Mouse (Mus musculus) central nervous system, embryonic 11.5 days (tissue): ENCODE measurements around the gene Xlr5b. TPM values are rescaled to one million over a fixed set of nuclear protein-coding genes. Genes with fewer than 3 reads are reported as not detected.

Experiments used
- polyA plus RNA-seq: library from polyadenylated mRNA; depleted of rRNA; stranded (reverse); fragments of >200 nt; gene quantifications from 2 replicates; pipeline ENCODE4 v1.2.3, GENCODE M21; 2012; rRNA removed

The Xlr5b gene
- polyA plus RNA-seq = not detected in 2 replicates

DNA sequence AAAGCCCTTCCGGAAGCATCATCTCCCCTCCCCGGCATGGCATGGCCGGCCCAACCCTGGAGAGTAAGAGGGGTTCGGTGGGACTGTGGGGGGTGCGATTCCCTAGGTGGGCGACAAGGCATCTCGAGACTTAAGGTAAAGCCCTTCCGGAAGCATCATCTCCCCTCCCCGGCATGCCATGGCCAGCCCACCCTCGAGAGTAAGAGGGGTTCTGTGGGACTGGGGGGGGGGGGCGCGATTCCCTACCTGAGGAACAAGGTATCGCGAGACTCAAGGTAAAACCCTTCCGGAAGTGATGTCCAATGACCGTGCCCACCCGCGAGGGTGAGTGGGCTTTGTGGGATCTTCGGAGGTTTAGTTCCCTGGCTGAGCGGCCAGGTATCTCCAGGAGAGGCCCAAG, at the start of gene Xlr5b:
Gene Xlr5b, plus strand, starts transcription at position 301 of the 400 bp plus-strand sequence.

DNA sequence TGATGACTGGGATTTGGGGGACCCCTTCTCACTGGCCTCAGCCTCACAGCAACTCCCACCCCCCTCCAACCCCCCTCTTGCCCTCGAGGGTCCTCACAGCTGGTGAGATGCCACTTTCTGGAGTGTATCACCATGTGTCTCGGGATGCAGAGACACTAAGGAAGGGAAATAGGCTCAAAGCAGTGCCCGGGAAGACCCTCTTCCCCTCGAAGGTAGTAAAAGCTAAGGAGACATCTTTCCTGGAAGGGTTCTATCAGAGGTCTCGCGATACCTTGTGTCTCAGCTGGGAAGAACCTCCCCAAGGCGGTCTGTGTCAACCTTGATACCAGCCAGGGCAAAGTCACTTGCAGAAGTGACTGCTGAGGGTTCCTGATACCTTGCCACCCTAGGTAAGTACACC, 31.8 kb upstream of the Xlr5b start, which contains the start of gene Gm14685:
Gene Gm14685, plus strand, starts transcription at position 301 of the 400 bp plus-strand sequence.

DNA sequence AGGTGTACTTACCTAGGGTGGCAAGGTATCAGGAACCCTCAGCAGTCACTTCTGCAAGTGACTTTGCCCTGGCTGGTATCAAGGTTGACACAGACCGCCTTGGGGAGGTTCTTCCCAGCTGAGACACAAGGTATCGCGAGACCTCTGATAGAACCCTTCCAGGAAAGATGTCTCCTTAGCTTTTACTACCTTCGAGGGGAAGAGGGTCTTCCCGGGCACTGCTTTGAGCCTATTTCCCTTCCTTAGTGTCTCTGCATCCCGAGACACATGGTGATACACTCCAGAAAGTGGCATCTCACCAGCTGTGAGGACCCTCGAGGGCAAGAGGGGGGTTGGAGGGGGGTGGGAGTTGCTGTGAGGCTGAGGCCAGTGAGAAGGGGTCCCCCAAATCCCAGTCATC, 754 bp downstream of the Xlr5b start, which contains the start of gene DXBay18:
Gene DXBay18, minus strand, starts transcription at position 101 of the 400 bp plus-strand sequence.

DNA sequence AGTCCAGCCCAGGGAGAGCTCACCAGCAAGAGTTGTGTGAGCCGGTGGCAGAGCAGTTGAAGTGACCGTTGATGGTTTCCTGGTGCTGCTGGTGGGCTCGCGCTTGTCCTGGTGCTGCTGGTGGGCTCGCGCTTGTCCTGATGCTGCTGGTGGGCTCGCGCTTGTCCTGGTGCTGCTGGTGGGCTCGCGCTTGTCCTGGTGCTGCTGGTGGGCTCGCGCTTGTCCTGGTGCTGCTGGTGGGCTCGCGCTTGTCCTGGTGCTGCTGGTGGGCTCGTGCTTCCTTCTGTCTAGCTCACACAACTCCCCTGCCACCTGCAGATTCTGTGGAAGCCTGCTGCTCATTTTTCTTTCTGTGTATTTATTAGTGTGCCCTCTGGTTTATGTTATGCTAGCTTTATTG, 28.3 kb downstream of the Xlr5b start, which contains the start of gene Spin2d:
Gene Spin2d, minus strand, starts transcription at position 101 of the 400 bp plus-strand sequence.

DNA sequence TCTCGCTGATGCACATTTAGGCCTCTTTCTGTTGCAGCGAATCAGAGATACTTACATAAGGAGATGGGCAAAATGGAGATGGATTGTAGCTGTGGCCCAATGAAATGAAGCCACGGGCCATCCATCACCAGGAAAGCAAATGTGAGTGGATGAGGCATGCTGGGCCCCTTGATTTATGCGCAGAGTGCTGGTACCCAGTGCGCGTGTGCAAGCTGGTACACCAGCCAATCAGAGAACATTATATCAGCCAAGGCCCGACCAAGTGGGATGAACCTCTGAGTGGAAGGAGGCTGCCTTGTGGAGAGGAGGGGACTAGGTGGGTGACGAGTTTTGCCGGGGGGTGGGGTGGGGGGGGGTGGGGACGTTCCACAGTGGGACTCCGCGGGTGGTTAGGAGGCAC, 43.3 kb downstream of the Xlr5b start, which contains the start of gene Xlr3b:
Gene Xlr3b, plus strand, starts transcription at position 274 of the 400 bp plus-strand sequence.

Other genes starting within 250 kb of the Xlr5b start
- 51.8 and 79.7 TPM in 2 replicates for gene Cetn2, start 230.4 kb upstream of the Xlr5b start, polyA plus RNA-seq
- 29.0 and 46.0 TPM in 2 replicates for gene Nsdhl, start 230.2 kb upstream of the Xlr5b start, polyA plus RNA-seq
- 2.4 and 4.9 TPM in 2 replicates for gene Zfp185, start 161.5 kb upstream of the Xlr5b start, polyA plus RNA-seq
- gene Pnma5, start 111.7 kb upstream of the Xlr5b start, polyA plus RNA-seq = 0.04 TPM in 2 replicates
- gene Pnma3, start 84.0 kb upstream of the Xlr5b start, polyA plus RNA-seq = 2.8 and 3.4 TPM in 2 replicates
- gene Xlr4a, start 66.3 kb upstream of the Xlr5b start, polyA plus RNA-seq = 0.71 and 2.6 TPM in 2 replicates
- 1.7 and 3.5 TPM in 2 replicates for gene Xlr3a, start 51.7 kb upstream of the Xlr5b start, polyA plus RNA-seq
- gene Gm14685, start 31.7 kb upstream of the Xlr5b start, polyA plus RNA-seq = 0.16 and 0.46 TPM in 2 replicates
- 0.04 TPM in 1 of 2 replicates, not detected in the other for gene DXBay18, start 654 bp downstream of the Xlr5b start, polyA plus RNA-seq
- not detected in 2 replicates for gene Spin2d, start 28.2 kb downstream of the Xlr5b start, polyA plus RNA-seq
- 9.6 and 11.1 TPM in 2 replicates for gene Xlr3b, start 43.4 kb downstream of the Xlr5b start, polyA plus RNA-seq
- 0.48 and 0.92 TPM in 2 replicates for gene Xlr4b, start 65.5 kb downstream of the Xlr5b start, polyA plus RNA-seq
- gene F8a, start 79.5 kb downstream of the Xlr5b start, polyA plus RNA-seq = 6.0 and 6.8 TPM in 2 replicates
- 0.78 TPM in 1 of 2 replicates, not detected in the other for gene Xlr4c, start 94.3 kb downstream of the Xlr5b start, polyA plus RNA-seq
- gene Xlr3c, start 116.6 kb downstream of the Xlr5b start, polyA plus RNA-seq = 0.06 and 0.14 TPM in 2 replicates
- gene Xlr5a, start 144.2 kb downstream of the Xlr5b start, polyA plus RNA-seq = 0.05 TPM in 1 of 2 replicates, not detected in the other
- gene Xlr5c, start 144.2 kb downstream of the Xlr5b start, polyA plus RNA-seq = not detected in 2 replicates
- gene Gm45015, start 188.0 kb downstream of the Xlr5b start, polyA plus RNA-seq = not detected in 2 replicates
- gene Zfp275, start 193.8 kb downstream of the Xlr5b start, polyA plus RNA-seq = 14.2 and 28.7 TPM in 2 replicates
- gene Gm18336, start 249.9 kb downstream of the Xlr5b start, polyA plus RNA-seq = 0.09 and 0.25 TPM in 2 replicates